Mouse (Mus musculus): Measurements from ENCODE around the gene Ly6c2. TPM values are rescaled to one million over a fixed set of nuclear protein-coding genes. Genes with fewer than 3 reads are reported as not detected.
"Not testable (repeated sequence)": the region's sequence is repeated elsewhere in the genome, so short reads cannot be mapped to it uniquely, and the experiment has no call there.

Ly6c2 gene
- polyA plus RNA-seq, 1 experiment from 2014 or later: not detected

DNA sequence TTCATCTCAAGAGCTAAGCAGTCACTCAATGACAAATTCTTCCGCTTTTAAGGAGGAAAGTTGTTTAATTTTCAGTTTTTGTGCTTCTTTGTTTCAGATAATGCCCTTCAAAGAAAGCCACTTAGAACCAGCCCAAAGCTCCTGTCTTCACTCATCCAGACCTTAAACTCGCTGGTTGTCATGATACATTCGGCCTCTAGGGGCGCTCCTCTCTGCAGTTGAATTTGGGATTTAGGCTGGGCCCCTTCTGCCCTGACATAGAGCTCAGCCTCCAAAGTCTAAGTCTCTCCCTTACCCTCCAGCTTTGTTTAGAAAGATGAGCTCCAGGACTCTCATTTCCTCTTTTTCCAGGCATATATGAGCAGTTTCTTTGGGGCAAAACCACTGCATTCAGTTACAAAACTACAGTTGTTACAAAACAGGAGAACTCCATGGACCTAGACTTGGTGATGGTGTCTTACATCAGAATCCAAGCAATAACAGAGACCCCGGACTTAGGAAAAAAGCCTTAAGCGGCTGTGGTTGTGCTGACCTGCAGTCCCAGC is 49.7 kb downstream of the Ly6c2 start:
- H3K4me2 ChIP-seq (ENCODE audit: low read depth, low read length, severe bottlenecking); H3K27me3 ChIP-seq (ENCODE audit: control insufficient read depth, insufficient read depth, low read length); H3K9me3 ChIP-seq (ENCODE audit: control insufficient read depth, low read length); H3K9ac ChIP-seq (ENCODE audit: low read length); H3K36me3 ChIP-seq (ENCODE audit: control insufficient read depth, insufficient read depth, low read length); H3K4me3 ChIP-seq (ENCODE audit: low read depth, low read length); ATAC-seq (replicated peaks; ENCODE audit: low FRiP score); H3K4me1 ChIP-seq (replicated peaks; ENCODE audit: control insufficient read depth, insufficient read depth, low read length); H3K27ac ChIP-seq (ENCODE audit: low read depth, low read length): not testable (repeated sequence)
- 25% methylated on average over 6 of the region's 6 CpGs for WGBS
- DNase-seq (ENCODE audit: low spot score): peak; percentile 77

DNA sequence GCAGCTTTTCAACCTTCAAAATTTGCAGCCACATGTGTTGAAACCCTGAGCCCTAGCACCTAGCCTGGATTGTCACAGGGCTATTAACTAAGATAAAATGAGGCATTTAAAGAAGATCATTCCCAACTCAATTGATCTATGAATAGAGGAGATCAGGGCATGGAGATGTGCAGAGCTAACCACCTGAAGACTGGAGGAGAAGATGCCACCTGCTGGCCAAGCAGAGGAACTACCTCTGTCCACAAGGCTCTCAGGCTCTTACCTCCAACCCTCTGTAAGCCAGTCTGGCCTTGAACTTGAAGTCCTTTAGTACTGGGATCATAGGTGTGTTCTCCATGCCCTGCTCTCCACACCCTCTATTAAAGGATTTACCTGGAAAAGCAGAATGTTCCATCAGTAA is 51.3 kb downstream of the Ly6c2 start:
- DNase-seq (ENCODE audit: low spot score): peak; percentile 52
- H3K9ac ChIP-seq (ENCODE audit: low read length): no peak overlapping the region
- no peak overlapping the region for H3K27ac ChIP-seq (ENCODE audit: low read depth, low read length)
- H3K4me1 ChIP-seq (replicated peaks; ENCODE audit: control insufficient read depth, insufficient read depth, low read length): no peaks in the 10 kb centered on the region
- no peak overlapping the region for H3K4me3 ChIP-seq (ENCODE audit: low read depth, low read length)
- no peaks in the 10 kb centered on the region for H3K27me3 ChIP-seq (ENCODE audit: control insufficient read depth, insufficient read depth, low read length)
- no peak overlapping the region for H3K4me2 ChIP-seq (ENCODE audit: low read depth, low read length, severe bottlenecking)
- no peaks in the 10 kb centered on the region for H3K9me3 ChIP-seq (ENCODE audit: control insufficient read depth, low read length)
- no peaks in the 10 kb centered on the region for H3K36me3 ChIP-seq (ENCODE audit: control insufficient read depth, insufficient read depth, low read length)
- ATAC-seq (replicated peaks; ENCODE audit: low FRiP score): no peak

Other genes starting within 250 kb of the Ly6c2 start
- not detected in 2 replicates for gene 2010109I03Rik, start 214.9 kb downstream of the Ly6c2 start, polyA plus RNA-seq (2014; fragmentation: Nextera tagmentation; extraction: Ambion mirVana)
- not detected in 2 replicates for gene Ly6i, start 128.5 kb downstream of the Ly6c2 start, polyA plus RNA-seq (2014; fragmentation: Nextera tagmentation; extraction: Ambion mirVana)
- gene Ly6a, start 113.9 kb downstream of the Ly6c2 start, polyA plus RNA-seq (2014; fragmentation: Nextera tagmentation; extraction: Ambion mirVana): not detected in 2 replicates
- gene Ly6c1, start 63.1 kb downstream of the Ly6c2 start, polyA plus RNA-seq (2014; fragmentation: Nextera tagmentation; extraction: Ambion mirVana): 0.44 and 0.53 TPM in 2 replicates
- gene Ly6g, start 43.3 kb upstream of the Ly6c2 start, polyA plus RNA-seq (2014; fragmentation: Nextera tagmentation; extraction: Ambion mirVana): not detected in 2 replicates
- not detected in 2 replicates for gene BC025446, start 104.4 kb upstream of the Ly6c2 start, polyA plus RNA-seq (2014; fragmentation: Nextera tagmentation; extraction: Ambion mirVana)
- not detected in 2 replicates for gene Ly6f, start 156.5 kb upstream of the Ly6c2 start, polyA plus RNA-seq (2014; fragmentation: Nextera tagmentation; extraction: Ambion mirVana)

All from forebrain, embryonic 11.5 days (tissue).